Mouse (Mus musculus): ENCODE results near the gene Mdga1.

Mdga1 gene

GRCm38 (mm10) chr17:29841781-29842690 lies 127.9 kb downstream of the Mdga1 start:
- peak; percentile 33 to 42 for DNase-seq

- DNase-seq, result no peak
These were observed 131.9 kb downstream of the Mdga1 start for GRCm38 (mm10) chr17:29838029-29838428.

GRCm38 (mm10) chr17:29837441-29837840 lies 132.4 kb downstream of the Mdga1 start:
- DNase-seq, result no peak

GRCm38 (mm10) chr17:29834768-29835167 lies 135.1 kb downstream of the Mdga1 start:
- DNase-seq, result no peak

GRCm38 (mm10) chr17:29834333-29834732 lies 135.6 kb downstream of the Mdga1 start:
- DNase-seq, result no peak

- DNase-seq, result no peak
These were observed 138.2 kb downstream of the Mdga1 start for GRCm38 (mm10) chr17:29831696-29832095.

- DNase-seq, result no peak
These were observed 140.8 kb downstream of the Mdga1 start for GRCm38 (mm10) chr17:29829136-29829535.

GRCm38 (mm10) chr17:29827602-29828001 lies 142.3 kb downstream of the Mdga1 start:
- DNase-seq, result no peak

- no peak for DNase-seq
These were observed 145.3 kb downstream of the Mdga1 start for GRCm38 (mm10) chr17:29824512-29825120.

GRCm38 (mm10) chr17:29824208-29824509 lies 145.7 kb downstream of the Mdga1 start:
- no peak for DNase-seq

GRCm38 (mm10) chr17:29823439-29824207 lies 146.3 kb downstream of the Mdga1 start:
- no peak for DNase-seq

GRCm38 (mm10) chr17:29819608-29820007 lies 150.3 kb downstream of the Mdga1 start:
- DNase-seq, result no peak

- no peak for DNase-seq
These were observed 150.9 kb downstream of the Mdga1 start for GRCm38 (mm10) chr17:29818989-29819388.

- no peak for DNase-seq
These were observed 151.5 kb downstream of the Mdga1 start for GRCm38 (mm10) chr17:29818264-29818945.

GRCm38 (mm10) chr17:29814758-29815157 lies 155.1 kb downstream of the Mdga1 start:
- DNase-seq, result no peak

- DNase-seq, result no peak
These were observed 156.6 kb downstream of the Mdga1 start for GRCm38 (mm10) chr17:29813328-29813727.

- peak; percentile 61 to 77 for DNase-seq
These were observed 166.3 kb downstream of the Mdga1 start for GRCm38 (mm10) chr17:29803545-29803944.

- peak; percentile 35 to 78 for DNase-seq
These were observed 168.5 kb downstream of the Mdga1 start for GRCm38 (mm10) chr17:29801358-29801757.

GRCm38 (mm10) chr17:29800096-29800455 lies 169.8 kb downstream of the Mdga1 start:
- no peak for DNase-seq

GRCm38 (mm10) chr17:29799398-29800095 lies 170.3 kb downstream of the Mdga1 start:
- DNase-seq, result no peak

GRCm38 (mm10) chr17:29798151-29798550 lies 171.7 kb downstream of the Mdga1 start:
- DNase-seq, result no peak

- DNase-seq, result no peak
These were observed 173.1 kb downstream of the Mdga1 start for GRCm38 (mm10) chr17:29796787-29797186.

Measured in kidney, adult 8-10 months (tissue).